Mouse (Mus musculus) heart, embryonic 16.5 days (tissue): ENCODE results near the gene Me1. TPM values are rescaled to one million over a fixed set of nuclear protein-coding genes. Genes with fewer than 3 reads are reported as not detected.

ENCODE experiments used
- ATAC-seq: fragments of 200-750 bp; cut with Nextera tagmentation; replicated peaks from 2 replicates; pipeline ENCODE4 v1.8.0; 2017; ENCODE audit warnings: moderate number of reproducible peaks; ENCODE audit not compliant: insufficient read depth, low FRiP score; ENCODE audit errors: extremely low read depth
- H3K27ac ChIP-seq: fragments of 300-500 bp; sonication (generic); 2 replicates; pipeline ENCODE4 v1.5.1; 2014; ENCODE audit warnings: mild to moderate bottlenecking, low read length, control low read depth, moderate library complexity
- H3K27me3 ChIP-seq: fragments of 300-500 bp; sonication (generic); 2 replicates; pipeline ENCODE4 v1.6.1; 2014; ENCODE audit warnings: low read length, mixed read lengths; ENCODE audit not compliant: control insufficient read depth, insufficient read depth
- H3K36me3 ChIP-seq: fragments of 300-500 bp; sonication (generic); 2 replicates; pipeline ENCODE4 v1.6.1; 2014; ENCODE audit not compliant: control insufficient read depth, insufficient read depth
- H3K4me1 ChIP-seq: fragments of 300-500 bp; sonication (generic); 2 replicates; pipeline ENCODE4 v1.6.1; 2014; ENCODE audit warnings: low read length, mixed read lengths; ENCODE audit not compliant: control insufficient read depth, insufficient read depth
- H3K4me2 ChIP-seq: fragments of 300-500 bp; sonication (generic); 2 replicates; pipeline ENCODE4 v1.6.1; 2014; ENCODE audit warnings: low read depth, mild to moderate bottlenecking, control low read depth, low read length
- H3K4me3 ChIP-seq: fragments of 300-500 bp; sonication (generic); 2 replicates; pipeline ENCODE4 v1.5.1; 2014; ENCODE audit warnings: mild to moderate bottlenecking, control low read depth, low read length
- H3K9ac ChIP-seq: fragments of 300-500 bp; sonication (generic); 2 replicates; pipeline ENCODE4 v1.6.1; 2014; ENCODE audit warnings: low read length, control low read depth
- H3K9me3 ChIP-seq: fragments of 300-500 bp; sonication (generic); replicated peaks from 2 replicates; pipeline ENCODE4 v1.6.1; 2016; ENCODE audit warnings: low read length; ENCODE audit not compliant: control insufficient read depth
- WGBS: fragments of 180-500 bp; shearing (Covaris S2); extraction: QIAGEN DNeasy Blood & Tissue Kit; methylation state at CpG from one replicate; pipeline ENCODE4 v1.1.7; 2014; 5-methylcytosine and 5-hydroxymethylcytosine counted together
- polyA plus RNA-seq: library from polyadenylated mRNA; unstranded; fragments of >200 nt; fragmentation: Nextera tagmentation; extraction: Ambion mirVana; gene quantifications from 2 replicates; pipeline ENCODE4 v1.2.1, GENCODE M21; 2015

Me1 gene
- polyA plus RNA-seq, 1 experiment from 2014 or later, result 19.6 TPM

DNA sequence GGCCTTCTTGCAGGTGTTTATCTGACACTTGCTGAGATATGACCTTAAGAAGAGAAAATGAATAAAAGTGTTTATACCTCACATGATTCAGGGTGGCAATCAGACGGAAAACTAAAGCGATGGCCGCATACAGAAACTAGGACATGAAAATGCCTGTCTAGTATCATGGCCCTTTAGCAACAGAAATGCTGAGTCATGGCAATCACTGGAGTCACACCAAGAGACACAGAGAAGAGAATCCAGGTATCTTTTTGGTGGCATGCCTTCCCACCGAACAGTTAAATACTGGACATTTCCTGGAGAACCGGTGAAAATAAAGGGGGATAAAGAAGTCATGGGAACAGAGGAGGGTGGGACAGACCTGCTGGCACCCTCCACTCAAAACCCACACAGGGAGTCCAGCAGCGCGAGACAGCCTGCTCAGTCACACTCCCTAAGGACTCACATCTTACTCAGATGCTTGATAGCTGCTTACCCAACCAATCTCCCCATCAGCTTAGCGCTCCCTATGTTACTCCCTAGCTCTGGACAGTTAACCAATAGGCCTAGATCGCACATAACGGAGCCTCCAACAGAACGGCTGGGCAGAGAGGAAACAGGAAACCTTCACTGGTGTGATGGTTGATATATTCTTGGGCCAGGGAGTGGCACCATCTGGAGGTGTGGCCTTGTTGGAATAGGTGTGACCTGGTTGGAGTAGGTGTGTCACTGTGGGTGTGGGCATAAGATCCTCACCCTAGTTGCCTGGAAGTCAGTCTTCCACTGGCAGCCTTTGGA is 108.5 kb downstream of the Me1 start:
- no peak overlapping the region for H3K4me2 ChIP-seq
- no peaks in the 10 kb centered on the region for H3K36me3 ChIP-seq
- H3K27ac ChIP-seq, result no peak overlapping the region
- H3K4me3 ChIP-seq, result no peak overlapping the region
- no peaks in the 10 kb centered on the region for H3K4me1 ChIP-seq
- no peak overlapping the region for H3K9ac ChIP-seq
- no peak for ATAC-seq
- 89% methylated on average over 11 of the region's 11 CpGs for WGBS
- H3K9me3 ChIP-seq, result no peaks in the 10 kb centered on the region
- H3K27me3 ChIP-seq, result no peaks in the 10 kb centered on the region

DNA sequence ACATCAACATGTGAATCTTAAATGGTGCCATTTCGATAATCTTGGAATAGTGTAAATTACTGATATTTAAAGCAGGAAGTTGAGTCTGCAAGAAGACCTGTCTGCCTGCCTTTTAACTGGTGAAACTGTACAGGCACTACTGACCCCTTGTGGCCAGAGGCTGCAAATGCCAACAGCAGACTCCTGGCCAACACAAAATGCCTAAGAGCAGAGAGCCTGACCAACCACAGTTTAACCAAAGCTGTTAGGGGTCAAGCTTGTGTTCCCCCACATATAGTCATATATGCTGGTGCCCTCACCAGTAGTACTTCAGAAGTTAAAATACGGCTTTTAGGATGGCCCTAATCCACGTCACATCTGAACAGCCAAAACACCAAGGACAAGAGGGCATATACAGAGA is 112.0 kb downstream of the Me1 start:
- Histone ChIP-seq H3K9me3 (no peaks in the 10 kb centered on the region), H3K4me2 (no peak overlapping the region), H3K4me3 (no peak overlapping the region), H3K27ac (no peak overlapping the region), H3K36me3 (no peaks in the 10 kb centered on the region), H3K4me1 (no peaks in the 10 kb centered on the region), H3K9ac (no peak overlapping the region), H3K27me3 (no peaks in the 10 kb centered on the region)
- no peak for ATAC-seq
- 46% methylated on average over 3 of the region's 3 CpGs for WGBS

DNA sequence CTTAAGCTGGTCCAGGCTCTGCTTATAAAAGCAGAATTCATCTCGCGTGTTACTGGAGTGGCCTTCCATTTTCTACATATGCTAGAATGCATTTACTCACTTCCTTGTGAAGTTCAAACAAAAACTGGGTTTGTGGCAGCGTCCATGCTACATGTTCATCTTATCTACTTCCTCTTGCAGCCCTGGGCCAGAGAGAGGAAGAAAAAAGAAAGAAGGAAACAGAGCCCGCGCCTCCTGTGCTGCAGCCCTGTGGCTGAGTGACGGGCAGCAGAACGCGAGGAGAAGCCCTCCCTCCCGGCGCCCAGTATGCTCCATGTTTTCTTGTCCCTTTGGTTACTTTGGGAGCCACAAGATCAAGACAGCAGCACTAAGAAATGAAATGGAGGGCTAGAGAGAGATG is 116.1 kb downstream of the Me1 start:
- H3K4me1 ChIP-seq, result no peaks in the 10 kb centered on the region
- H3K4me3 ChIP-seq, result no peak overlapping the region
- H3K9me3 ChIP-seq, result no peaks in the 10 kb centered on the region
- no peak overlapping the region for H3K9ac ChIP-seq
- ATAC-seq, result no peak; the same call in 1 of the 2 replicates
- no peaks in the 10 kb centered on the region for H3K27me3 ChIP-seq
- WGBS, result 59% methylated on average over 10 of the region's 10 CpGs
- H3K4me2 ChIP-seq, result peak overlapping the region; percentile 1; the same call in 1 of the 2 replicates
- H3K27ac ChIP-seq, result no peak overlapping the region
- no peaks in the 10 kb centered on the region for H3K36me3 ChIP-seq

DNA sequence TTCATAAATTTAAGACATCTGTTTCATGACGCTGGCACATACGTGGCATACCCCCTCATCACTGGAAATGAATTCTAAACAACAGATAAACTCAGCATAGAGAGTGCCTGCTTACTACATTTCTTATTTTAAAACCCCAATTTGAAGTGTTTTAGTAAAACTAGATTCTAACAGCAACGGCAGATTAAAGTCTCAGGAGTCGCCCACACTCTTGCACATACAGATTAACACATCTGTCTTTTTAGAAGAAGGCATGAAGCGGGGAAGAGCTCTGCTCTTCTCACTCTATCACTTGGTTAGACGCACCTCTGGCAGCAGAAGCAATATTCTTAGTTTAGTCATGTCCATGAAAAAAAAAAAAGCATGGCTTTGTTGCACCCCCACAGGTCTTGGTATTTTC is 120.6 kb downstream of the Me1 start:
- no peaks in the 10 kb centered on the region for H3K9me3 ChIP-seq
- H3K4me3 ChIP-seq, result no peak overlapping the region
- no peaks in the 10 kb centered on the region for H3K36me3 ChIP-seq
- H3K27ac ChIP-seq, result no peak overlapping the region
- 90% methylated on average over 6 of the region's 6 CpGs for WGBS
- no peak overlapping the region for H3K4me2 ChIP-seq
- H3K9ac ChIP-seq, result no peak overlapping the region
- no peaks in the 10 kb centered on the region for H3K27me3 ChIP-seq
- H3K4me1 ChIP-seq, result peaks cover 13% of the 10 kb centered on the region
- no peak for ATAC-seq

DNA sequence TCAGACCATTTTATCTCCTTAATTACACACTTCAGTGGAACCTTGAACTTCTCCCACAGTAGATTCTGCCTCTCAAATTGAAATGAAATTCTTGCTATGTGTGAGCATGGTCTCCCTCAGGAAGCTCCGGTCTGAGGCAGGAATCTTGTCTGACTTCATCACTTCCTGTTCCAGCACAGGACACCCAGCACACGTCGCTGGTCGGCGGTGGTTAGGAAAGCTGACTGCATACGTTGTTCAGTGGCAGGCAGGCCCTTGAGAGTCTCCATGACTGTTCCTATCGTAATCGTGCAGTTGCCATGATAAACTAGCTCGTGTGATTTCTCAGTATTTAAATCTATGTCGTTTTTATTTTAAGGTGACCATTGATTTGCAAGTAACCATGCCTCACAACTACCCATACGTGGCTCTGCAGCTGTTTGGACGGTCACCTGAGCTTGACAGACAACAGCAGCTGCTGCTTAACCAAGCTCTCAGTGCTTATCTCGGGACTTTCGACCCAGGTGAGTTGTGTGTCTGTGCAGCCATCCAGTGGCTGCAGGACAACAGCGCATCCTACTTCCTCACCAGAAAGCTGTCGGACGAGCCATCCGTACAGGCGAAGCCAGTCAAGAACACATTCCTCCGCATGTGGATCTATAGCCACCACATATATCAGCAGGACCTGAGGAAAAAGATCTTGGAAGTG is 122.0 kb downstream of the Me1 start:
- WGBS, result 65% methylated on average over 20 of the region's 20 CpGs
- Histone ChIP-seq H3K9ac (no peak overlapping the region), H3K27ac (no peak overlapping the region; the same call in 1 of the 2 replicates)

DNA sequence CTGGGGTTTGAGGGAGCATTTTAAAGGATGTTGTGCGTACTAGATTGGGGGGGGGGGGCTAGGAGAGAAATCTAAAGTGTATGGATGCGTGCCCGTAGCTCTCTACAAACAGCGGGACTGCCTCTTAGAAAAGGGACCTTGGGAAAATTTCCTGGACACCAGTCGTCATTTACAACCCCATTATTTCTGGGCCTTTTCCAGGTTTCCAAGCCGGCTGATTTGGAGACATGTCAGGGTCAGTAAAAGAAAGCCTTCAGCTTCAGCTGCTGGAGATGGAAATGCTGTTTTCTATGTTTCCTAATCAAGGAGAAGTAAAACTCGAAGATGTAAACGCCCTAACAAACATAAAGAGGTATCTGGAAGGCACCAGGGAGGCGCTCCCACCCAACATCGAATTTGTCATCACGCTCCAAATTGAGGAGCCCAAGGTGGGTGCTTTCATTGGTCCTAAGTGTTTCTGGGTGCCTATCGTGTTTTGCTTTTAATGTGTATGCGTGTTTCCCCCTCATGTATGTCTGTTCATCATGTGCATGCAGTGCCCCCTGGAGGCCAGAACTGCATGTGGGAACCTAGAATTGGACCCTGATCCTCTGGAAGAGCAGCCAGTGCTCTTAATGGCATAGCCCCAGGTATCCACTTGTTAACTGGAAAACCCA is 123.0 kb downstream of the Me1 start:
- Histone ChIP-seq H3K4me2 (peak overlapping the region; percentile 98), H3K4me3 (peak overlapping the region; percentile 93), H3K36me3 (peaks cover 11% of the 10 kb centered on the region), H3K27ac (no peak overlapping the region), H3K9ac (peak overlapping the region; percentile 72), H3K27me3 (no peaks in the 10 kb centered on the region), H3K4me1 (peaks cover 17% of the 10 kb centered on the region), H3K9me3 (no peaks in the 10 kb centered on the region)
- ATAC-seq, result no peak
- 13% methylated on average over 13 of the region's 13 CpGs for WGBS

More for the DNA sequence above, 122.0 kb downstream of the Me1 start:
- Histone ChIP-seq H3K9me3 (no peaks in the 10 kb centered on the region), H3K4me2 (no peak overlapping the region), H3K4me3 (no peak overlapping the region), H3K27me3 (no peaks in the 10 kb centered on the region), H3K4me1 (peaks cover 17% of the 10 kb centered on the region), H3K36me3 (peaks cover 8% of the 10 kb centered on the region; the same call in 1 of the 2 replicates)
- ATAC-seq, result no peak

DNA sequence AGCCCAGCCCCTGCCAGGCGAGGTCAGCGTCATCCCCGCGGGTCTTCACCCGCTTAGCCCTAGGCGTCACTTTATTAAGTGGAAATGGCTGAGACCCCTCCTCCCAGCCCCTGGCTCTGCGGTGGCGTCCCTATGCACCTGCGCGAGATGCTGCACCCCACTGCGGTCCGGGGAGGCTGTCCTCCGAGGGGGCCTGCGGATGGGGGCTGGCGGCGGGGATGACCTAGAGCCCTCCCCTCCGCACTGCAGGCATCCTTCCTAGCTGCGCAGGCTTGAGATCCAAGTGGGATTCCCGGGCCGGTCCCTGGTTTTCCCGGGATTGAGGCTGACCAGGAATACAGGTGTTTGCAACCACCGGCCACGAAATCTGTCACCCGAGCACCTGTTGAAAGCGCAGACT is 123.6 kb downstream of the Me1 start:
- H3K9me3 ChIP-seq, result no peaks in the 10 kb centered on the region
- H3K9ac ChIP-seq, result peak overlapping the region; percentile 72
- peak; percentile 33; the same call in 1 of the 2 replicates for ATAC-seq
- no peak overlapping the region for H3K27ac ChIP-seq
- under 1% methylated on average over 25 of the region's 25 CpGs for WGBS
- H3K4me2 ChIP-seq, result peak overlapping the region; percentile 98
- H3K36me3 ChIP-seq, result peaks cover 11% of the 10 kb centered on the region
- peak overlapping the region; percentile 93 for H3K4me3 ChIP-seq
- H3K4me1 ChIP-seq, result peaks cover 17% of the 10 kb centered on the region
- H3K27me3 ChIP-seq, result no peaks in the 10 kb centered on the region

DNA sequence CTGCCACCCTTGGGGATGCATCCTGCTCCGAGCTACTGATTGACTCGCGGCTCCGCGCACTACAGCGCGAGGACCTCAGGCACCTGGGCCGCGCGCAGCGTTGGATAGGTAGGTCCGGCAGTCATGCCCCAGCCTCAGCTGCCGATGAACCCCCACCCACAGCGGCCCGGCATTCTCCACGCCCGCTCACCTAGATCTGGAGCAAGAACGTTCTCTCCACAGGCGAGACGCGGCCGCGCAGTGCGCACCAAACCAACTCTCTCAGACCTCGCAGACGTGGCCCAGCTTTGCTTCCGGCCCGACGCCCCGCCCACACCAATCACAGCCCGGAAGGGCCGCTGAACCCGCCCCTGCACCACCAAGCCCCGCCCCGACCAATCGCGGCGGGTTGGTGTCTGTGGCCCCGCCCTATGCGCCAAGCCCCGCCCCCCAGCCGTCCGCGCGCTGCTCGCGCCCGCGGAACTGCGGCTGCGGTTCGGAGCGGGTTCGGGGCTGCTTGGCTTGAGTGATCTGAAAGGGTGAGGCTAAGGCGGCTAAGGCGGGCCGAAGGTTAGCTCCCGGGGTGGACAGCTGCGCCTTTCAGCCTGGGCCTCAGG is 124.1 kb downstream of the Me1 start, which contains the start of the genes Pgm3 and Rwdd2a:
Gene Pgm3, minus strand, starts transcription at position 303 of the 596 bp plus-strand sequence.
Gene Rwdd2a, plus strand, starts transcription at position 452 of the 596 bp plus-strand sequence.
- under 1% methylated on average over 59 of the region's 59 CpGs for WGBS
- Histone ChIP-seq H3K4me1 (peaks cover 17% of the 10 kb centered on the region), H3K9me3 (no peaks in the 10 kb centered on the region), H3K36me3 (peaks cover 11% of the 10 kb centered on the region), H3K9ac (peak within 1 kb of the TSS; percentile 89), H3K27ac (peak within 1 kb of the TSS; percentile 81), H3K27me3 (no peaks in the 10 kb centered on the region), H3K4me2 (peak within 1 kb of the TSS; percentile 98), H3K4me3 (peak within 1 kb of the TSS; percentile 93)
- ATAC-seq, result peak; percentile 98
